Mouse (Mus musculus): ENCODE measurements at regions not wholly inside any gene's neighbourhood (a gene's known extent, or its start where the extent isn't known, plus 50 kb on each side); places are given as distances from the start of the nearest gene placed in this dataset.

GRCm38 (mm10) chr10:23707141-23707540, 79.9 kb downstream of the Rps12 start:
- Histone ChIP-seq H3K27ac (ENCODE audit: low read length) (no peak overlapping the region), H3K4me2 (ENCODE audit: low read length) (no peak overlapping the region)
- WGBS, result 68% methylated on average over 3 of the region's 3 CpGs

GRCm38 (mm10) chr10:23704048-23704447, 83.0 kb downstream of the Rps12 start:
- WGBS, result 59% methylated on average over 1 of the region's 1 CpGs
- ATAC-seq, result no peak
- no peaks in the 10 kb centered on the region for H3K4me1 ChIP-seq (replicated peaks; ENCODE audit: control insufficient read depth, insufficient read depth, low read length)
- H3K4me2 ChIP-seq (ENCODE audit: low read length), result no peak overlapping the region
- H3K9me3 ChIP-seq (ENCODE audit: control insufficient read depth, low read length), result no peaks in the 10 kb centered on the region
- no peaks in the 10 kb centered on the region for H3K36me3 ChIP-seq (ENCODE audit: control insufficient read depth, insufficient read depth)
- H3K4me3 ChIP-seq (replicated peaks; ENCODE audit: low read length), result no peak overlapping the region
- no peak overlapping the region for H3K27ac ChIP-seq (ENCODE audit: low read length)
- no peaks in the 10 kb centered on the region for H3K27me3 ChIP-seq (replicated peaks; ENCODE audit: control insufficient read depth, insufficient read depth, low read length)
- no peak overlapping the region for H3K9ac ChIP-seq (replicated peaks; ENCODE audit: low read depth, low read length)

More at GRCm38 (mm10) chr10:23707141-23707540, 79.9 kb downstream of the Rps12 start:
- H3K9me3 ChIP-seq (ENCODE audit: control insufficient read depth, low read length), result no peaks in the 10 kb centered on the region
- H3K36me3 ChIP-seq (ENCODE audit: control insufficient read depth, insufficient read depth), result no peaks in the 10 kb centered on the region
- 0 out of 2 replicates have a peak, but pooled peaks cover 3% of the 10 kb centered on the region for H3K4me1 ChIP-seq (replicated peaks; ENCODE audit: control insufficient read depth, insufficient read depth, low read length)
- H3K9ac ChIP-seq (replicated peaks; ENCODE audit: low read depth, low read length), result no peak overlapping the region
- H3K27me3 ChIP-seq (replicated peaks; ENCODE audit: control insufficient read depth, insufficient read depth, low read length), result no peaks in the 10 kb centered on the region
- no peak overlapping the region for H3K4me3 ChIP-seq (replicated peaks; ENCODE audit: low read length)
- ATAC-seq, result no peak

- no peak overlapping the region for H3K27ac ChIP-seq (ENCODE audit: low read length)
- H3K4me3 ChIP-seq (replicated peaks; ENCODE audit: low read length), result no peak overlapping the region
- no peaks in the 10 kb centered on the region for H3K9me3 ChIP-seq (ENCODE audit: control insufficient read depth, low read length)
- H3K4me2 ChIP-seq (ENCODE audit: low read length), result no peak overlapping the region
- no peaks in the 10 kb centered on the region for H3K27me3 ChIP-seq (replicated peaks; ENCODE audit: control insufficient read depth, insufficient read depth, low read length)
- 91% methylated on average over 2 of the region's 2 CpGs for WGBS
- no peaks in the 10 kb centered on the region for H3K4me1 ChIP-seq (replicated peaks; ENCODE audit: control insufficient read depth, insufficient read depth, low read length)
- no peaks in the 10 kb centered on the region for H3K36me3 ChIP-seq (ENCODE audit: control insufficient read depth, insufficient read depth)
- no peak overlapping the region for H3K9ac ChIP-seq (replicated peaks; ENCODE audit: low read depth, low read length)
- no peak for ATAC-seq
Measured at GRCm38 (mm10) chr10:23691291-23691690, 95.8 kb downstream of the Rps12 start.

- no peaks in the 10 kb centered on the region for H3K4me1 ChIP-seq (replicated peaks; ENCODE audit: control insufficient read depth, insufficient read depth, low read length)
- H3K4me2 ChIP-seq (ENCODE audit: low read length), result no peak overlapping the region; the same call in 1 of the 2 replicates
- no peak overlapping the region for H3K4me3 ChIP-seq (replicated peaks; ENCODE audit: low read length)
- no peak overlapping the region for H3K27ac ChIP-seq (ENCODE audit: low read length)
- no peak overlapping the region for H3K9ac ChIP-seq (replicated peaks; ENCODE audit: low read depth, low read length)
- H3K27me3 ChIP-seq (replicated peaks; ENCODE audit: control insufficient read depth, insufficient read depth, low read length), result no peaks in the 10 kb centered on the region
- no peaks in the 10 kb centered on the region for H3K9me3 ChIP-seq (ENCODE audit: control insufficient read depth, low read length)
- WGBS, result 28% methylated on average over 10 of the region's 10 CpGs
- ATAC-seq, result peak; percentile 55; the same call in 1 of the 2 replicates
- no peaks in the 10 kb centered on the region for H3K36me3 ChIP-seq (ENCODE audit: control insufficient read depth, insufficient read depth)
Measured at GRCm38 (mm10) chr10:23686969-23687368, 100.1 kb downstream of the Rps12 start.

GRCm38 (mm10) chr10:23683078-23683477, 104.0 kb downstream of the Rps12 start:
- no peak overlapping the region for H3K4me2 ChIP-seq (ENCODE audit: low read length)
- WGBS, result 90% methylated on average over 4 of the region's 4 CpGs
- no peak overlapping the region for H3K4me3 ChIP-seq (replicated peaks; ENCODE audit: low read length)
- no peak overlapping the region for H3K27ac ChIP-seq (ENCODE audit: low read length)
- H3K9me3 ChIP-seq (ENCODE audit: control insufficient read depth, low read length), result no peaks in the 10 kb centered on the region
- no peaks in the 10 kb centered on the region for H3K27me3 ChIP-seq (replicated peaks; ENCODE audit: control insufficient read depth, insufficient read depth, low read length)
- no peaks in the 10 kb centered on the region for H3K4me1 ChIP-seq (replicated peaks; ENCODE audit: control insufficient read depth, insufficient read depth, low read length)
- ATAC-seq, result no peak
- H3K36me3 ChIP-seq (ENCODE audit: control insufficient read depth, insufficient read depth), result no peaks in the 10 kb centered on the region
- H3K9ac ChIP-seq (replicated peaks; ENCODE audit: low read depth, low read length), result no peak overlapping the region

- no peak overlapping the region for H3K9ac ChIP-seq (replicated peaks; ENCODE audit: low read depth, low read length)
- no peak overlapping the region for H3K4me2 ChIP-seq (ENCODE audit: low read length)
- no peak overlapping the region for H3K4me3 ChIP-seq (replicated peaks; ENCODE audit: low read length)
- H3K4me1 ChIP-seq (replicated peaks; ENCODE audit: control insufficient read depth, insufficient read depth, low read length), result peaks cover 13% of the 10 kb centered on the region
- WGBS, result 33% methylated on average over 6 of the region's 6 CpGs
- H3K27me3 ChIP-seq (replicated peaks; ENCODE audit: control insufficient read depth, insufficient read depth, low read length), result no peaks in the 10 kb centered on the region
- no peaks in the 10 kb centered on the region for H3K36me3 ChIP-seq (ENCODE audit: control insufficient read depth, insufficient read depth)
- H3K27ac ChIP-seq (ENCODE audit: low read length), result no peak overlapping the region
- H3K9me3 ChIP-seq (ENCODE audit: control insufficient read depth, low read length), result no peaks in the 10 kb centered on the region
- no peak for ATAC-seq
Measured at GRCm38 (mm10) chr10:23675911-23676310, 111.2 kb downstream of the Rps12 start.

GRCm38 (mm10) chr10:23674633-23675515, 112.2 kb downstream of the Rps12 start:
- H3K9ac ChIP-seq (replicated peaks; ENCODE audit: low read depth, low read length), result peak overlapping the region; percentile 24; the same call in 1 of the 2 replicates
- WGBS, result 4% methylated on average over 16 of the region's 16 CpGs
- H3K4me2 ChIP-seq (ENCODE audit: low read length), result peak overlapping the region; percentile 40
- H3K4me1 ChIP-seq (replicated peaks; ENCODE audit: control insufficient read depth, insufficient read depth, low read length), result peaks cover 13% of the 10 kb centered on the region
- ATAC-seq, result peak; percentile 95
- peak overlapping the region; percentile 68 for H3K27ac ChIP-seq (ENCODE audit: low read length)
- H3K4me3 ChIP-seq (replicated peaks; ENCODE audit: low read length), result 0 out of 2 replicates have a peak overlapping the region, but pooled peaks have one; percentile 8
- H3K9me3 ChIP-seq (ENCODE audit: control insufficient read depth, low read length), result no peaks in the 10 kb centered on the region
- H3K36me3 ChIP-seq (ENCODE audit: control insufficient read depth, insufficient read depth), result no peaks in the 10 kb centered on the region
- H3K27me3 ChIP-seq (replicated peaks; ENCODE audit: control insufficient read depth, insufficient read depth, low read length), result no peaks in the 10 kb centered on the region

- Histone ChIP-seq H3K9ac (replicated peaks; ENCODE audit: low read depth, low read length) (no peak overlapping the region), H3K36me3 (ENCODE audit: control insufficient read depth, insufficient read depth) (no peaks in the 10 kb centered on the region), H3K27me3 (replicated peaks; ENCODE audit: control insufficient read depth, insufficient read depth, low read length) (no peaks in the 10 kb centered on the region), H3K4me1 (replicated peaks; ENCODE audit: control insufficient read depth, insufficient read depth, low read length) (peaks cover 13% of the 10 kb centered on the region), H3K9me3 (ENCODE audit: control insufficient read depth, low read length) (no peaks in the 10 kb centered on the region), H3K4me3 (replicated peaks; ENCODE audit: low read length) (no peak overlapping the region), H3K27ac (ENCODE audit: low read length) (no peak overlapping the region), H3K4me2 (ENCODE audit: low read length) (no peak overlapping the region)
- ATAC-seq, result no peak
- WGBS, result 76% methylated on average over 4 of the region's 4 CpGs
Measured at GRCm38 (mm10) chr10:23672296-23672695, 114.8 kb downstream of the Rps12 start.

GRCm38 (mm10) chr10:23671494-23671893, 115.6 kb downstream of the Rps12 start:
- WGBS, result 30% methylated on average over 8 of the region's 8 CpGs
- Histone ChIP-seq H3K27ac (ENCODE audit: low read length) (no peak overlapping the region), H3K9ac (replicated peaks; ENCODE audit: low read depth, low read length) (no peak overlapping the region), H3K4me2 (ENCODE audit: low read length) (no peak overlapping the region), H3K27me3 (replicated peaks; ENCODE audit: control insufficient read depth, insufficient read depth, low read length) (no peaks in the 10 kb centered on the region), H3K4me1 (replicated peaks; ENCODE audit: control insufficient read depth, insufficient read depth, low read length) (peaks cover 13% of the 10 kb centered on the region), H3K4me3 (replicated peaks; ENCODE audit: low read length) (no peak overlapping the region), H3K9me3 (ENCODE audit: control insufficient read depth, low read length) (no peaks in the 10 kb centered on the region), H3K36me3 (ENCODE audit: control insufficient read depth, insufficient read depth) (no peaks in the 10 kb centered on the region)
- ATAC-seq, result no peak

All from forebrain, embryonic 16.5 days (tissue).